Mouse (Mus musculus): ENCODE data around the gene Rpl36a.

GRCm38 (mm10) chrX:134586447-134586846 is 993 bp downstream of the Rpl36a start:
- TF ChIP-seq CTCF (IDR thresholded peaks at IDR 0.05; ENCODE audit: low read depth, low read length) = no peak
- TF ChIP-seq GATA1 (IDR thresholded peaks at IDR 0.05; ENCODE audit: borderline replicate concordance, low read length) = no peak
- TF ChIP-seq GATA2 (IDR thresholded peaks at IDR 0.05; ENCODE audit: borderline replicate concordance, low read depth, low read length) = no peak

Data from G1E (cell line).